22 mouse cellular contexts compared by ENCODE assay signal in genomic region chr7:4647992-4648391, GRCm38 (mm10). TPM values are rescaled to one million over a fixed set of nuclear protein-coding genes. Genes with fewer than 3 reads are reported as not detected.
DNase-seq lines count a peak whose midpoint lies in the region; ATAC-seq lines count a peak whose summit lies in the region.
"Had no signal": no experiment of that assay in that cellular context is flagged by ENCODE, and none has a peak within 500 bp of the region (broad histone marks: within the 10 kb centered on the region; RNA-seq: fewer than 3 reads in every experiment).

No protein-coding gene starts in this region.

- peak overlapping the region; percentile 12; the same call in 1 of the 2 replicates for H3K27ac ChIP-seq in heart, embryonic 12.5 days (ENCODE audit: poor library complexity, severe bottlenecking)
- H3K27ac ChIP-seq in heart, embryonic 11.5 days (ENCODE audit: low read depth, low read length), result no peak overlapping the region
- H3K27ac ChIP-seq in liver, embryonic 13.5 days, result 0 out of 2 replicates have a peak overlapping the region, but pooled peaks have one; percentile 1
- no peak overlapping the region for H3K27ac ChIP-seq in hindbrain, embryonic 11.5 days (ENCODE audit: low read depth, low read length)
- H3K27ac ChIP-seq in forebrain, embryonic 16.5 days (ENCODE audit: low read length), result no peak overlapping the region
- H3K27ac ChIP-seq: limb, embryonic 10.5 days; neural tube, embryonic 13.5 days; stomach, postnatal 0 days had no signal

- ATAC-seq in heart, embryonic 12.5 days (ENCODE audit: insufficient number of reproducible peaks, low FRiP score), result no peak
- no peak for ATAC-seq in heart, embryonic 11.5 days (replicated peaks; ENCODE audit: insufficient number of reproducible peaks, low FRiP score, low TSS enrichment)
- no peak for ATAC-seq in liver, embryonic 13.5 days (ENCODE audit: low read depth)
- peak; percentile 30 for ATAC-seq in megakaryocyte progenitor cell, adult 5-6 weeks (replicated peaks; ENCODE audit: poor library complexity)
- no peak for ATAC-seq in hindbrain, embryonic 11.5 days (ENCODE audit: low FRiP score)
- no peak for ATAC-seq in forebrain, embryonic 16.5 days

- peaks cover 51% of the 10 kb centered on the region for H3K36me3 ChIP-seq in heart, embryonic 12.5 days
- H3K36me3 ChIP-seq in heart, embryonic 11.5 days (ENCODE audit: control insufficient read depth, insufficient read depth, low read length), result peaks cover 17% of the 10 kb centered on the region
- H3K36me3 ChIP-seq in liver, embryonic 13.5 days, result peaks cover 68% of the 10 kb centered on the region
- H3K36me3 ChIP-seq in hindbrain, embryonic 11.5 days (ENCODE audit: control insufficient read depth, insufficient read depth, low read length), result 0 out of 2 replicates have a peak, but pooled peaks cover 2% of the 10 kb centered on the region
- H3K36me3 ChIP-seq in forebrain, embryonic 16.5 days (ENCODE audit: control insufficient read depth, insufficient read depth), result peaks cover 14% of the 10 kb centered on the region

- peak; percentile 28 to 32 for DNase-seq in B cell, adult 2 months
- DNase-seq in liver, embryonic 13.5 days, result no peak
- DNase-seq in hindbrain, embryonic 11.5 days (ENCODE audit: low spot score), result no peak
- DNase-seq: cerebellum, postnatal 10 days; embryo, embryonic 11 days; gastrocnemius, postnatal 10 days; kidney, adult 11 months had no signal

- no peaks in the 10 kb centered on the region for H3K9me3 ChIP-seq in heart, embryonic 12.5 days (replicated peaks)
- H3K9me3 ChIP-seq in heart, embryonic 11.5 days (replicated peaks; ENCODE audit: control insufficient read depth, low read length), result no peaks in the 10 kb centered on the region
- no peaks in the 10 kb centered on the region for H3K9me3 ChIP-seq in liver, embryonic 13.5 days (replicated peaks)
- no peaks in the 10 kb centered on the region for H3K9me3 ChIP-seq in hindbrain, embryonic 11.5 days (ENCODE audit: control insufficient read depth, low read length)
- no peaks in the 10 kb centered on the region for H3K9me3 ChIP-seq in forebrain, embryonic 16.5 days (ENCODE audit: control insufficient read depth, low read length)
- H3K9me3 ChIP-seq: limb, embryonic 10.5 days; liver, embryonic 15.5 days; neural tube, embryonic 13.5 days had no signal

- 83% methylated on average over 2 of the region's 2 CpGs for WGBS in heart, embryonic 12.5 days
- 85% methylated on average over 2 of the region's 2 CpGs for WGBS in heart, embryonic 11.5 days (ENCODE audit: insufficient replicate concordance)
- 76% methylated on average over 2 of the region's 2 CpGs for WGBS in liver, embryonic 13.5 days (ENCODE audit: insufficient replicate concordance)
- WGBS in hindbrain, embryonic 11.5 days, result 91% methylated on average over 2 of the region's 2 CpGs
- WGBS in forebrain, embryonic 16.5 days, result 92% methylated on average over 2 of the region's 2 CpGs

- H3K4me3 ChIP-seq in heart, embryonic 12.5 days, result no peak overlapping the region
- H3K4me3 ChIP-seq in heart, embryonic 11.5 days (ENCODE audit: low read depth, low read length), result no peak overlapping the region
- H3K4me3 ChIP-seq in liver, embryonic 13.5 days (replicated peaks), result no peak overlapping the region
- H3K4me3 ChIP-seq in hindbrain, embryonic 11.5 days (ENCODE audit: low read depth, low read length), result no peak overlapping the region
- H3K4me3 ChIP-seq in forebrain, embryonic 16.5 days (replicated peaks; ENCODE audit: low read length), result no peak overlapping the region
- H3K4me3 ChIP-seq: limb, embryonic 10.5 days; liver, embryonic 15.5 days; neural tube, embryonic 13.5 days had no signal

- no peak overlapping the region for H3K9ac ChIP-seq in heart, embryonic 12.5 days
- no peak overlapping the region for H3K9ac ChIP-seq in heart, embryonic 11.5 days (ENCODE audit: low read depth, low read length)
- H3K9ac ChIP-seq in liver, embryonic 13.5 days, result no peak overlapping the region
- no peak overlapping the region for H3K9ac ChIP-seq in hindbrain, embryonic 11.5 days (ENCODE audit: low read depth, low read length)
- no peak overlapping the region for H3K9ac ChIP-seq in forebrain, embryonic 16.5 days (replicated peaks; ENCODE audit: low read depth, low read length)
- H3K9ac ChIP-seq: liver, embryonic 15.5 days; neural tube, embryonic 13.5 days had no signal

- H3K4me1 ChIP-seq in heart, embryonic 12.5 days (replicated peaks), result peaks cover 36% of the 10 kb centered on the region
- H3K4me1 ChIP-seq in heart, embryonic 11.5 days (ENCODE audit: control insufficient read depth, insufficient read depth, low read length), result peaks cover 15% of the 10 kb centered on the region
- H3K4me1 ChIP-seq in liver, embryonic 13.5 days (replicated peaks), result peaks cover 67% of the 10 kb centered on the region
- no peaks in the 10 kb centered on the region for H3K4me1 ChIP-seq in hindbrain, embryonic 11.5 days (replicated peaks; ENCODE audit: control insufficient read depth, insufficient read depth, low read length)
- H3K4me1 ChIP-seq in forebrain, embryonic 16.5 days (replicated peaks; ENCODE audit: control insufficient read depth, insufficient read depth, low read length), result no peaks in the 10 kb centered on the region
- H3K4me1 ChIP-seq: limb, embryonic 10.5 days had no signal

- H3K27me3 ChIP-seq in heart, embryonic 12.5 days (replicated peaks), result no peaks in the 10 kb centered on the region
- no peaks in the 10 kb centered on the region for H3K27me3 ChIP-seq in heart, embryonic 11.5 days (ENCODE audit: control insufficient read depth, insufficient read depth, low read length)
- no peaks in the 10 kb centered on the region for H3K27me3 ChIP-seq in liver, embryonic 13.5 days
- no peaks in the 10 kb centered on the region for H3K27me3 ChIP-seq in hindbrain, embryonic 11.5 days (ENCODE audit: control insufficient read depth, insufficient read depth, low read length)
- H3K27me3 ChIP-seq in forebrain, embryonic 16.5 days (replicated peaks; ENCODE audit: control insufficient read depth, insufficient read depth, low read length), result no peaks in the 10 kb centered on the region
- H3K27me3 ChIP-seq: liver, embryonic 15.5 days; neural tube, embryonic 13.5 days had no signal

- no peak overlapping the region for H3K4me2 ChIP-seq in heart, embryonic 12.5 days
- H3K4me2 ChIP-seq in heart, embryonic 11.5 days, result no peak overlapping the region
- no peak overlapping the region for H3K4me2 ChIP-seq in liver, embryonic 13.5 days
- H3K4me2 ChIP-seq in hindbrain, embryonic 11.5 days (replicated peaks; ENCODE audit: low read depth, low read length), result no peak overlapping the region
- no peak overlapping the region for H3K4me2 ChIP-seq in forebrain, embryonic 16.5 days (ENCODE audit: low read length)
- H3K4me2 ChIP-seq: liver, embryonic 15.5 days; midbrain, embryonic 11.5 days; neural tube, embryonic 13.5 days had no signal

RNA-seq across cellular contexts. Expression of gene Ppp6r1, which starts 10.8 kb away (rescaled TPM):
- polyA plus RNA-seq in heart, embryonic 12.5 days (2016; fragmentation: Nextera tagmentation; extraction: Ambion mirVana), result 9.8 and 10.2 TPM in 2 replicates
- polyA plus RNA-seq in heart, embryonic 11.5 days (2014; fragmentation: Nextera tagmentation; extraction: Ambion mirVana), result 3.2 and 7.0 TPM in 2 replicates
- polyA plus RNA-seq in liver, embryonic 13.5 days (2015; fragmentation: Nextera tagmentation; extraction: Ambion mirVana), result 5.7 and 7.1 TPM in 2 replicates
- total RNA-seq in megakaryocyte progenitor cell, adult 5-6 weeks (2015), result 99.0 and 102 TPM in 2 replicates
- total RNA-seq in megakaryocyte progenitor cell, adult 5-6 weeks (2017), result 124 and 144 TPM in 2 replicates
- 6.0 and 8.1 TPM in 2 replicates for polyA plus RNA-seq in hindbrain, embryonic 11.5 days (2014; fragmentation: Nextera tagmentation; extraction: Ambion mirVana)
- polyA plus RNA-seq in forebrain, embryonic 16.5 days (2015; fragmentation: Nextera tagmentation; extraction: Ambion mirVana), result 7.6 and 7.8 TPM in 2 replicates

RNA-seq across cellular contexts. Expression of gene Tmem86b, which starts 16.8 kb away (rescaled TPM):
- polyA plus RNA-seq in heart, embryonic 12.5 days (2016; fragmentation: Nextera tagmentation; extraction: Ambion mirVana), result 3.2 and 3.7 TPM in 2 replicates
- polyA plus RNA-seq in heart, embryonic 11.5 days (2014; fragmentation: Nextera tagmentation; extraction: Ambion mirVana), result 3.8 and 4.6 TPM in 2 replicates
- polyA plus RNA-seq in liver, embryonic 13.5 days (2015; fragmentation: Nextera tagmentation; extraction: Ambion mirVana), result 22.6 and 25.1 TPM in 2 replicates
- 6.7 and 8.9 TPM in 2 replicates for total RNA-seq in megakaryocyte progenitor cell, adult 5-6 weeks (2015)
- total RNA-seq in megakaryocyte progenitor cell, adult 5-6 weeks (2017), result 15.2 and 22.4 TPM in 2 replicates
- polyA plus RNA-seq in hindbrain, embryonic 11.5 days (2014; fragmentation: Nextera tagmentation; extraction: Ambion mirVana), result 3.2 and 3.3 TPM in 2 replicates
- polyA plus RNA-seq in forebrain, embryonic 16.5 days (2015; fragmentation: Nextera tagmentation; extraction: Ambion mirVana), result 2.0 and 2.9 TPM in 2 replicates

RNA-seq across cellular contexts. Expression of gene Hspbp1, which starts 36.9 kb away (rescaled TPM):
- polyA plus RNA-seq in heart, embryonic 12.5 days (2016; fragmentation: Nextera tagmentation; extraction: Ambion mirVana), result 78.2 and 84.7 TPM in 2 replicates
- 81.5 and 83.7 TPM in 2 replicates for polyA plus RNA-seq in heart, embryonic 11.5 days (2014; fragmentation: Nextera tagmentation; extraction: Ambion mirVana)
- polyA plus RNA-seq in liver, embryonic 13.5 days (2015; fragmentation: Nextera tagmentation; extraction: Ambion mirVana), result 77.8 and 83.4 TPM in 2 replicates
- total RNA-seq in megakaryocyte progenitor cell, adult 5-6 weeks (2015), result 48.1 and 52.5 TPM in 2 replicates
- 20.2 and 26.2 TPM in 2 replicates for total RNA-seq in megakaryocyte progenitor cell, adult 5-6 weeks (2017)
- polyA plus RNA-seq in hindbrain, embryonic 11.5 days (2014; fragmentation: Nextera tagmentation; extraction: Ambion mirVana), result 112 and 114 TPM in 2 replicates
- 136 and 156 TPM in 2 replicates for polyA plus RNA-seq in forebrain, embryonic 16.5 days (2015; fragmentation: Nextera tagmentation; extraction: Ambion mirVana)

RNA-seq across cellular contexts. Expression of gene Brsk1, which starts 42.4 kb away (rescaled TPM):
- polyA plus RNA-seq in heart, embryonic 12.5 days (2016; fragmentation: Nextera tagmentation; extraction: Ambion mirVana), result 1.0 and 1.7 TPM in 2 replicates
- 1.7 TPM in 2 replicates for polyA plus RNA-seq in heart, embryonic 11.5 days (2014; fragmentation: Nextera tagmentation; extraction: Ambion mirVana)
- polyA plus RNA-seq in liver, embryonic 13.5 days (2015; fragmentation: Nextera tagmentation; extraction: Ambion mirVana), result 0.08 and 0.10 TPM in 2 replicates
- total RNA-seq in megakaryocyte progenitor cell, adult 5-6 weeks (2015), result 0.44 TPM in 1 of 2 replicates, not detected in the other
- total RNA-seq in megakaryocyte progenitor cell, adult 5-6 weeks (2017), result not detected in 2 replicates
- 3.1 and 5.1 TPM in 2 replicates for polyA plus RNA-seq in hindbrain, embryonic 11.5 days (2014; fragmentation: Nextera tagmentation; extraction: Ambion mirVana)
- polyA plus RNA-seq in forebrain, embryonic 16.5 days (2015; fragmentation: Nextera tagmentation; extraction: Ambion mirVana), result 5.9 and 7.9 TPM in 2 replicates

RNA-seq across cellular contexts. Expression of gene Ptprh, which starts 44.2 kb away (rescaled TPM):
- not detected in 2 replicates for polyA plus RNA-seq in heart, embryonic 12.5 days (2016; fragmentation: Nextera tagmentation; extraction: Ambion mirVana)
- polyA plus RNA-seq in heart, embryonic 11.5 days (2014; fragmentation: Nextera tagmentation; extraction: Ambion mirVana), result not detected in 2 replicates
- not detected in 2 replicates for polyA plus RNA-seq in liver, embryonic 13.5 days (2015; fragmentation: Nextera tagmentation; extraction: Ambion mirVana)
- total RNA-seq in megakaryocyte progenitor cell, adult 5-6 weeks (2015), result not detected in 2 replicates
- total RNA-seq in megakaryocyte progenitor cell, adult 5-6 weeks (2017), result not detected in 2 replicates
- 0.11 TPM in 1 of 2 replicates, not detected in the other for polyA plus RNA-seq in hindbrain, embryonic 11.5 days (2014; fragmentation: Nextera tagmentation; extraction: Ambion mirVana)
- polyA plus RNA-seq in forebrain, embryonic 16.5 days (2015; fragmentation: Nextera tagmentation; extraction: Ambion mirVana), result 0.63 and 0.70 TPM in 2 replicates
- total RNA-seq: adrenal gland, adult 2 months; gastrocnemius, postnatal 10 days; heart, adult 18-20 months; heart, postnatal 10 days had no signal
- polyA plus RNA-seq: adrenal gland, adult 2 months; embryonic facial prominence, embryonic 14.5 days; kidney, embryonic 16.5 days; limb, embryonic 10.5 days; liver, embryonic 15.5 days; midbrain, embryonic 11.5 days; thymus, postnatal 0 days had no signal

Comparison
In these comparisons a context has a peak if more than half of its experiments do, and no peak if none do; other contexts are left out.
1. H3K27ac ChIP-seq: peak in heart, embryonic 12.5 days (single experiment) and liver, embryonic 13.5 days (single experiment); none in heart, embryonic 11.5 days (single experiment), hindbrain, embryonic 11.5 days (single experiment) and forebrain, embryonic 16.5 days (single experiment).
2. DNase-seq: peak in B cell, adult 2 months (2 of 2); none in liver, embryonic 13.5 days (single experiment) and hindbrain, embryonic 11.5 days (single experiment).